Mouse (Mus musculus) kidney, embryonic 14.5 days (tissue): ENCODE results near the gene Tc2n. TPM values are rescaled to one million over a fixed set of nuclear protein-coding genes. Genes with fewer than 3 reads are reported as not detected.

Experiments
- ATAC-seq: fragments of 200-750 bp; cut with Nextera tagmentation; 2 replicates; pipeline ENCODE4 v1.8.0; 2017; ENCODE audit warnings: moderate number of reproducible peaks, mild to moderate bottlenecking, moderate TSS enrichment, moderate library complexity; ENCODE audit not compliant: low FRiP score, low TSS enrichment
- H3K27ac ChIP-seq: fragments of 300-500 bp; sonication (generic); 2 replicates; pipeline ENCODE4 v1.5.1; 2014; ENCODE audit warnings: low read depth, mild to moderate bottlenecking, low read length, moderate library complexity, mixed read lengths
- H3K27me3 ChIP-seq: fragments of 300-500 bp; sonication (generic); 2 replicates; pipeline ENCODE4 v1.6.1; 2014; ENCODE audit warnings: mild to moderate bottlenecking, low read length; ENCODE audit not compliant: control insufficient read depth, insufficient read depth
- H3K36me3 ChIP-seq: fragments of 300-500 bp; sonication (generic); 2 replicates; pipeline ENCODE4 v1.6.1; 2014; ENCODE audit warnings: low read length, mixed read lengths; ENCODE audit not compliant: control insufficient read depth, insufficient read depth
- H3K4me1 ChIP-seq: fragments of 300-500 bp; sonication (generic); 2 replicates; pipeline ENCODE4 v1.6.1; 2014; ENCODE audit warnings: low read length, mixed read lengths; ENCODE audit not compliant: control insufficient read depth, insufficient read depth
- H3K4me2 ChIP-seq: fragments of 300-500 bp; sonication (generic); replicated peaks from 2 replicates; pipeline ENCODE4 v1.6.1; 2014; ENCODE audit warnings: low read depth, mild to moderate bottlenecking, low read length
- H3K4me3 ChIP-seq: fragments of 300-500 bp; sonication (generic); 2 replicates; pipeline ENCODE4 v1.5.1; 2014; ENCODE audit warnings: mild to moderate bottlenecking, low read length
- H3K9ac ChIP-seq: fragments of 300-500 bp; sonication (generic); 2 replicates; pipeline ENCODE4 v1.6.1; 2014; ENCODE audit warnings: low read depth, mild to moderate bottlenecking, low read length, moderate library complexity
- H3K9me3 ChIP-seq: fragments of 300-500 bp; sonication (generic); 2 replicates; pipeline ENCODE4 v1.6.1; 2016; ENCODE audit warnings: low read length; ENCODE audit not compliant: control insufficient read depth
- WGBS: fragments of 180-500 bp; shearing (Covaris S2); extraction: QIAGEN DNeasy Blood & Tissue Kit; methylation state at CpG from one replicate; pipeline ENCODE4 v1.1.7; 2014; 5-methylcytosine and 5-hydroxymethylcytosine counted together
- polyA plus RNA-seq: library from polyadenylated mRNA; unstranded; fragments of >200 nt; fragmentation: Nextera tagmentation; extraction: Ambion mirVana; gene quantifications from 2 replicates; pipeline ENCODE4 v1.2.1, GENCODE M21; 2014

The Tc2n gene
- polyA plus RNA-seq, 1 experiment from 2014 or later = 0.62 TPM

GRCm38 (mm10) chr12:101742375-101742774, 24.1 kb upstream of the Tc2n start:
- no peak overlapping the region for H3K9ac ChIP-seq
- H3K4me2 ChIP-seq = no peak overlapping the region
- H3K27ac ChIP-seq = no peak overlapping the region
- H3K9me3 ChIP-seq = no peaks in the 10 kb centered on the region
- no peak for ATAC-seq
- H3K27me3 ChIP-seq = no peaks in the 10 kb centered on the region
- no peak overlapping the region for H3K4me3 ChIP-seq
- H3K4me1 ChIP-seq = no peaks in the 10 kb centered on the region; the same call in 1 of the 2 replicates
- H3K36me3 ChIP-seq = no peaks in the 10 kb centered on the region
- 57% methylated on average over 2 of the region's 2 CpGs for WGBS

GRCm38 (mm10) chr12:101740486-101740885, 22.2 kb upstream of the Tc2n start:
- H3K27me3 ChIP-seq = no peaks in the 10 kb centered on the region
- 39% methylated on average over 2 of the region's 2 CpGs for WGBS
- H3K4me3 ChIP-seq = no peak overlapping the region
- no peak overlapping the region for H3K9ac ChIP-seq
- ATAC-seq = no peak
- H3K36me3 ChIP-seq = no peaks in the 10 kb centered on the region
- H3K4me1 ChIP-seq = no peaks in the 10 kb centered on the region; the same call in 1 of the 2 replicates
- H3K27ac ChIP-seq = no peak overlapping the region
- H3K9me3 ChIP-seq = no peaks in the 10 kb centered on the region
- no peak overlapping the region for H3K4me2 ChIP-seq

GRCm38 (mm10) chr12:101740045-101740444, 21.7 kb upstream of the Tc2n start:
- Histone ChIP-seq H3K9ac (no peak overlapping the region), H3K9me3 (no peaks in the 10 kb centered on the region), H3K4me3 (no peak overlapping the region), H3K27me3 (no peaks in the 10 kb centered on the region), H3K27ac (no peak overlapping the region), H3K4me2 (no peak overlapping the region), H3K4me1 (no peaks in the 10 kb centered on the region; the same call in 1 of the 2 replicates), H3K36me3 (no peaks in the 10 kb centered on the region)
- WGBS = 14% methylated on average over 2 of the region's 2 CpGs
- no peak for ATAC-seq

- Histone ChIP-seq H3K36me3 (no peaks in the 10 kb centered on the region), H3K4me1 (no peaks in the 10 kb centered on the region), H3K4me3 (peak overlapping the region; percentile 54), H3K4me2 (peak overlapping the region; percentile 99), H3K27ac (no peak overlapping the region), H3K9ac (0 out of 2 replicates have a peak overlapping the region, but pooled peaks have one; percentile 56), H3K27me3 (peaks cover 10% of the 10 kb centered on the region), H3K9me3 (no peaks in the 10 kb centered on the region)
- peak; percentile 86 for ATAC-seq
- 2% methylated on average over 9 of the region's 9 CpGs for WGBS
These were observed 430 bp upstream of the Tc2n start for GRCm38 (mm10) chr12:101718755-101719150.

GRCm38 (mm10) chr12:101699176-101699575, 19.1 kb downstream of the Tc2n start:
- WGBS = 72% methylated on average over 3 of the region's 3 CpGs
- no peak for ATAC-seq
- no peaks in the 10 kb centered on the region for H3K4me1 ChIP-seq

GRCm38 (mm10) chr12:101696521-101696920, 21.8 kb downstream of the Tc2n start:
- Histone ChIP-seq H3K4me1 (no peaks in the 10 kb centered on the region), H3K27me3 (no peaks in the 10 kb centered on the region), H3K9ac (no peak overlapping the region), H3K9me3 (no peaks in the 10 kb centered on the region), H3K27ac (no peak overlapping the region), H3K4me3 (no peak overlapping the region), H3K36me3 (no peaks in the 10 kb centered on the region), H3K4me2 (no peak overlapping the region)
- WGBS = 86% methylated on average over 1 of the region's 1 CpGs
- no peak for ATAC-seq

More at GRCm38 (mm10) chr12:101699176-101699575, 19.1 kb downstream of the Tc2n start:
- no peaks in the 10 kb centered on the region for H3K9me3 ChIP-seq
- H3K9ac ChIP-seq = no peak overlapping the region
- H3K4me2 ChIP-seq = no peak overlapping the region
- no peak overlapping the region for H3K27ac ChIP-seq
- no peaks in the 10 kb centered on the region for H3K27me3 ChIP-seq
- no peaks in the 10 kb centered on the region for H3K36me3 ChIP-seq
- H3K4me3 ChIP-seq = no peak overlapping the region

GRCm38 (mm10) chr12:101680538-101680937, 37.8 kb downstream of the Tc2n start:
- 79% methylated on average over 2 of the region's 2 CpGs for WGBS
- H3K9me3 ChIP-seq = no peaks in the 10 kb centered on the region

GRCm38 (mm10) chr12:101667502-101667901, 50.8 kb downstream of the Tc2n start:
- WGBS = 96% methylated on average over 2 of the region's 2 CpGs
- H3K9me3 ChIP-seq = no peaks in the 10 kb centered on the region
- ATAC-seq = no peak
- no peak overlapping the region for H3K27ac ChIP-seq
- no peak overlapping the region for H3K9ac ChIP-seq
- H3K4me2 ChIP-seq = no peak overlapping the region
- no peak overlapping the region for H3K4me3 ChIP-seq
- no peaks in the 10 kb centered on the region for H3K27me3 ChIP-seq
- H3K36me3 ChIP-seq = no peaks in the 10 kb centered on the region
- H3K4me1 ChIP-seq = no peaks in the 10 kb centered on the region

More at GRCm38 (mm10) chr12:101680538-101680937, 37.8 kb downstream of the Tc2n start:
- ATAC-seq = no peak
- H3K27ac ChIP-seq = no peak overlapping the region
- no peaks in the 10 kb centered on the region for H3K36me3 ChIP-seq
- H3K27me3 ChIP-seq = no peaks in the 10 kb centered on the region
- H3K4me3 ChIP-seq = no peak overlapping the region
- H3K4me1 ChIP-seq = no peaks in the 10 kb centered on the region
- H3K9ac ChIP-seq = no peak overlapping the region
- no peak overlapping the region for H3K4me2 ChIP-seq

- H3K9ac ChIP-seq = no peak overlapping the region
- H3K4me3 ChIP-seq = no peak overlapping the region
- H3K9me3 ChIP-seq = no peaks in the 10 kb centered on the region
- 89% methylated on average over 1 of the region's 1 CpGs for WGBS
- no peaks in the 10 kb centered on the region for H3K27me3 ChIP-seq
- ATAC-seq = no peak
- no peaks in the 10 kb centered on the region for H3K4me1 ChIP-seq
- no peak overlapping the region for H3K4me2 ChIP-seq
- no peaks in the 10 kb centered on the region for H3K36me3 ChIP-seq
- no peak overlapping the region for H3K27ac ChIP-seq
These were observed 85.2 kb downstream of the Tc2n start for GRCm38 (mm10) chr12:101633137-101633536.
